Mouse (Mus musculus): ENCODE measurements around the gene Grhl1.

GRCm38 (mm10) chr12:24633753-24634191 lies 61.7 kb downstream of the Grhl1 start:
- TF ChIP-seq CTCF (IDR thresholded peaks at IDR 0.05; ENCODE audit: extremely low read depth, insufficient read depth, low read length) (no peak), POLR2A (IDR thresholded peaks at IDR 0.05; ENCODE audit: extremely low read depth, insufficient read depth, low read length) (no peak)
